Mouse (Mus musculus) kidney, adult 2 months (tissue): ENCODE measurements around the gene Mef2c. TPM values are rescaled to one million over a fixed set of nuclear protein-coding genes. Genes with fewer than 3 reads are reported as not detected.
A peak's percentile ranks its signal among the peaks of the same experiment; 100 is the strongest.

Experiments used
- DNase-seq: peaks from one replicate; pipeline ENCODE4 v3.0.0; 2021
- H3K27ac ChIP-seq: fragments of 200-500 bp; 2 replicates; pipeline ENCODE4 v1.5.1; 2012; ENCODE audit warnings: low read depth, low read length, control low read depth, inconsistent platforms; ENCODE audit not compliant: insufficient read depth
- H3K27me3 ChIP-seq: fragments of 200-500 bp; replicated peaks from 2 replicates; pipeline ENCODE4 v1.6.1; 2012; ENCODE audit warnings: mild to moderate bottlenecking, moderate library complexity, low read length, inconsistent platforms; ENCODE audit not compliant: control insufficient read depth, insufficient read depth
- H3K36me3 ChIP-seq: fragments of 200-500 bp; 2 replicates; pipeline ENCODE4 v1.6.1; 2012; ENCODE audit warnings: mild to moderate bottlenecking, moderate library complexity, low read length, inconsistent platforms; ENCODE audit not compliant: control insufficient read depth, insufficient read depth
- H3K4me1 ChIP-seq: fragments of 200-500 bp; 2 replicates; pipeline ENCODE4 v1.6.1; 2011; ENCODE audit warnings: low read length; ENCODE audit not compliant: control insufficient read depth, insufficient read depth
- H3K4me3 ChIP-seq: fragments of 200-500 bp; 2 replicates; pipeline ENCODE4 v1.5.1; 2011; ENCODE audit warnings: mild to moderate bottlenecking, low read depth, low read length, control low read depth; ENCODE audit not compliant: insufficient read depth
- CTCF ChIP-seq: fragments of 200-500 bp; conservative IDR thresholded peaks from 2 replicates; pipeline ENCODE4 v1.5.1; 2011; ENCODE audit warnings: low read depth, mild to moderate bottlenecking, control low read depth, low read length, moderate library complexity, mixed read lengths; ENCODE audit not compliant: insufficient read depth, insufficient read length
- POLR2A ChIP-seq: fragments of 200-500 bp; IDR thresholded peaks from one replicate; pipeline ENCODE4 v1.6.1; 2011; ENCODE audit warnings: low read depth, low read length, control low read depth
- WGBS: fragments of 180-500 bp; shearing (Covaris S2); methylation state at CpG from one replicate; pipeline ENCODE4 v1.1.7; 2018; 5-methylcytosine and 5-hydroxymethylcytosine counted together
- polyA plus RNA-seq: library from polyadenylated mRNA; depleted of rRNA; stranded (reverse); fragments of >200 nt; gene quantifications from 2 replicates; pipeline ENCODE4 v1.2.3, GENCODE M21; 2012

Gene Mef2c
- polyA plus RNA-seq, 1 experiment: 12.8 TPM

DNA sequence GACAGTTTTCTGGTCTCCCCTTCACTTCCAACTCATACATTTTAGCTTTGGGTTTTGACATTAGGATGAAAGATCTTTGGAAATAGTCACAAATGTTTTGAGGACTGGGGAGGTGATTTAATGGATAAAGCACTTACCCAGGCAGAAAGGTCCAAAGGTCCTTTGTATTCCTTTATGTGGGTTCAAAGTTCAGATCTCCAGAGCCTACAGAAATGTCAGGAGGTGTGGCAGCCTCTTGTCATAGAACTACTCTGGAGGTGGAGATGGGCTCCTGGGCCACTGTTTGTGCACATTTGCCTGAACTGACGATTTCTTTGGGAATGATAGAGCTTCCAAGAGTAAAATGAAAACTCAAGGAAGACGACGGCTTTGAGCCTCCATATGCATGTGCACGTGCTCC, 4.3 kb upstream of the Mef2c start:
- H3K27ac ChIP-seq: no peak overlapping the region
- DNase-seq: no peak
- no peaks in the 10 kb centered on the region for H3K4me1 ChIP-seq
- no peaks in the 10 kb centered on the region for H3K27me3 ChIP-seq
- TF ChIP-seq CTCF (no peak), POLR2A (no peak)
- 89% methylated on average over 4 of the region's 4 CpGs for WGBS
- H3K36me3 ChIP-seq: no peaks in the 10 kb centered on the region
- no peak overlapping the region for H3K4me3 ChIP-seq

DNA sequence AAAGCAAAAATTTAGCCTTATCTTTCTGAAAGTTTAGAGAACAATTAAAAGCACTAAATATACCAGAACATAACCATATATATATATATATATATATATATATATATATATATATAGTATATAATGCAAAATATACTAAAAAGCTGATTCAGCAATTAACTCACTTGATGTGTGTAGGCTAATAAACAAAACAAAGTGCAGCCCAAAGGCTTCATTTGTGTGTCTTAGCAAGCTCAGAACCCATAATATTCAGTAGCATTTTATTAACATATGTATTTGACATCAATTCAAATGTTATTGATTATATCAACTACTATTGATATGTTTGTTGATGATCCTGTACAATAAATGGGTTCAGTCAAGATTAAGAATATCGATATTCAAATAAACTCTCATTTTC, 3.9 kb downstream of the Mef2c start:
- Histone ChIP-seq H3K36me3 (no peaks in the 10 kb centered on the region), H3K4me1 (no peaks in the 10 kb centered on the region), H3K4me3 (no peak overlapping the region), H3K27me3 (no peaks in the 10 kb centered on the region), H3K27ac (no peak overlapping the region)
- no peak for TF ChIP-seq POLR2A
- TF ChIP-seq CTCF: no peak
- 95% methylated on average over 1 of the region's 1 CpGs for WGBS
- no peak for DNase-seq

DNA sequence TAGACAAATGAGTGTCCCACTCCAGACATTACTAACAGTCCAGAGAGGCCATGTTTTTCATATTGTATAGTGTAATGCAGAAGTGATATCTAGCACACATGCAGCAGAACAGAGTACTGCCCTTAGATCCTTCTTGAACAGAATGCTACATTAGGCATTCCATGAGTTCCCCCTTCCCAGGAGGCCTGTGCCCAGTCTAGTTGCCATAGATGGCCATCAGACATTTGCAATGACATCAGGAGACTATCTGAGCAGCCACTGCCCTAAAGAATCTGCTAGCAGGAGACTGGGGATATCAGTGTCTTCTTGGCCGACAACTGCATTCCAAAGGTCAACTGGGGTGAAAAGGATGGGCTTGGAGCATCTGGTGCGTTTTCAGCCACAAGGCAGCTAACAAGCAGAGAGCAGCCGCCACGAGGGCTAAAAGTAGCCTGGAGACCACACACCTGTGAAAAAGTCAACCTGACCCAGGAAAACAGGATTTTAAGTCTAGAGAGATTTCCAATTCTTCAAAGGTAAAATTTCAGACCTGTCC, 11.2 kb downstream of the Mef2c start:
- no peaks in the 10 kb centered on the region for H3K27me3 ChIP-seq
- no peak for DNase-seq
- TF ChIP-seq POLR2A (no peak), CTCF (no peak)
- H3K27ac ChIP-seq: no peak overlapping the region
- WGBS: 47% methylated on average over 4 of the region's 4 CpGs
- H3K4me1 ChIP-seq: no peaks in the 10 kb centered on the region
- H3K36me3 ChIP-seq: no peaks in the 10 kb centered on the region
- H3K4me3 ChIP-seq: no peak overlapping the region

DNA sequence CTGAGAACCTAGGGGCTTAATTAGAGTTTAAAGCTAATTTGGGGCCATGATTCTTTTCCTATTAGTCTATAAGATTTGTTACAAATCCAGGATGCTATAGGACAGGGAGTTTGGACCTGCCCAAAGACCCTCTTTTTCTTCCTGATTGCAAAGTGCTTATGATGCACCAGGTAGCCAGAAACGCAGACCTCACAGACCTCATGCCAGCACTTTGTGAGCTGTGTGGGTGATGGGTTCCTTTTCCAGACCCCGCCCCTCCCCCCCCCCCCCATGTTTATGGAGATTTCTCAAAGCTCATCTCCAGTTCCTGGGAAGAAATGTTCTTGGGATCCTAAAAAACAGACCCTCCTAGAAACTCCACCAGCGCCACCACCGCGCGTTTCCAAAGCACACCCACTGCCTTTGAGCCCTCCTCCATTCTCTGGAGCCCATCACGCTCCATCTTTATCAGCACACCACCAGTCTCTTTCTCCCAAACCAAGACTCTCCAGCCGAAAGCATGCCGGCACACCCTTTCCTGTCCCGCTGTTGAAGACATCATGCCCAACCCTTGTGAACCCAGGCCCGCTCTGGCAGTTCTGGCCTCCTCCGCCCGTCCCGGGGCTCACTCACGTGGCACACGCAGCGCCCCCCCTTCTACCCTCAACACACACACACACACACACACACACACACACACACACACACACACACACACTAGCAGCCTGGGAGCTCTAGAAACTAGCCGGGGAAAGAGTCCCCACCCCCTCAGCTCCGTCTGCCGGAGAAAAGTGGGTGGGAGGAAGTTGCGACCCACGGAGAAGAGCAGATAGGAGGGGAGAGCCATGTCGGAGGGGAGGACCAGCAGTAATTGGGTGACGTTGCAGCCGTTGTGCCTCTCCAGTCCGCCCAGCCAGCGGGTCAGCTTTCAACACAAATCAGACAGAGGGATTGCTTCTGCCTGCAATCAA, 14.1 kb downstream of the Mef2c start:
- no peaks in the 10 kb centered on the region for H3K27me3 ChIP-seq
- peak overlapping the region; percentile 51 for H3K4me3 ChIP-seq
- no peaks in the 10 kb centered on the region for H3K4me1 ChIP-seq
- no peaks in the 10 kb centered on the region for H3K36me3 ChIP-seq
- no peak for TF ChIP-seq CTCF
- TF ChIP-seq POLR2A: no peak
- WGBS: 2% methylated on average over 27 of the region's 27 CpGs
- no peak overlapping the region for H3K27ac ChIP-seq
- DNase-seq: peak; percentile 54

DNA sequence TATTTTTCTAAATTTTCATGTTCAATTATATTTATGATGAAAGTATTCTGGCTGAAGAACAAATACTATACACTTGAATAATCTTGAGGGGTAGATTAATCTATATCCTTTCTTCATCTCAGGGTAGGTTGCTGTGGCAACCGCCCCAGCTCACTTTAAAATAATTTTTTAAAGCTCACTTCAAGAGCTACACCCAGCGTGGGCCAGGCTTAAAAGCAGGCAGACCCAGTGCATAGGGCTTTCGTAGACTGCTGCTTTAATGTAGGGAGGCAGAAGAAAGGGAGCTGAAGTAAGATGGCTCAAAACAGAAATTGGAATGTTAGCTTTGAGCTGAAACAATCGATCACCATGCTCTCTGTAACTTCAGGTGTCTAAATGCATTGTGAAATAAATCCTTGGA, 17.0 kb downstream of the Mef2c start:
- no peak for DNase-seq
- H3K4me1 ChIP-seq: no peaks in the 10 kb centered on the region; the same call in 1 of the 2 replicates
- H3K27me3 ChIP-seq: no peaks in the 10 kb centered on the region
- TF ChIP-seq CTCF (no peak), POLR2A (no peak)
- no peak overlapping the region for H3K4me3 ChIP-seq
- no peaks in the 10 kb centered on the region for H3K36me3 ChIP-seq
- WGBS: 84% methylated on average over 4 of the region's 4 CpGs
- no peak overlapping the region for H3K27ac ChIP-seq

DNA sequence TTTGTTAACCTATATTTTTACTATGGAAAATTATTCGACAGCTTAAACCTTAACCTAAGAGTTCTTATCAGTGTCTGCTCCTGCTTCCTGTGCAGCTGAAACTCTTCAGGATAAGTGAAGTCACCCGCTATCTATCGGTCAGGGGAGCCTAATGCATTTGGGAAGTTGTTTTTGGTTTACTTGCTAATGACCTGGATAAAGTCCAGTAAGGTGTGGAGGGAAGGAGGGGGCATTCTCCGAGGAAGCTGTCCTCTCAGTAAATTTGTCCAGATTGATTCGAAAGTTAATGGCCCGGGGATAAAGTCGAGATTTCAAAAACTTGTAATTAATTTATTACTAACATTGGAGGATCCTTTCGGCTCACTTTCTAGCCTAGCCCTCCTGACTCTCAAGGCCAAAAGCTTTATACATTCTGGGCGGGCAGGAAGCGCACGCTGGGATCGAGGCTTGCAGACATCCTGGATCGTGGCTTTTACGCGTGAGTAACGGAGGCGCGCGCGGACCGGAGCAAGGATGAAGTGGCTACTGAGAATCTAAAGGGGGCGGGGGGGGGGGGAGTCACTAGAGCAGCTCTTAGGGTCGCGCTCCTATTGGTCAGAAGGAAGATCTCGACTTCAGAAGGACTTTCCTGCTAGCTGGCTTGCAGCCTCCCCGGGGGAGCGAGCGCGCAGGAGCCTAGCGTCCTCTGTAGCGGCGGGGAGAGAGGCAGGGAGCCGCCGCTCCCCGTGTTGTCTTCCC, 19.6 kb downstream of the Mef2c start:
- Histone ChIP-seq H3K4me1 (no peaks in the 10 kb centered on the region; the same call in 1 of the 2 replicates), H3K4me3 (peak overlapping the region; percentile 55), H3K36me3 (no peaks in the 10 kb centered on the region), H3K27ac (peak overlapping the region; percentile 78), H3K27me3 (no peaks in the 10 kb centered on the region)
- TF ChIP-seq POLR2A: no peak
- no peak for TF ChIP-seq CTCF
- DNase-seq: peak; percentile 67
- WGBS: 3% methylated on average over 35 of the region's 35 CpGs
